Comparison of ENCODE assay signal across 29 mouse cellular contexts in the genomic region with DNA sequence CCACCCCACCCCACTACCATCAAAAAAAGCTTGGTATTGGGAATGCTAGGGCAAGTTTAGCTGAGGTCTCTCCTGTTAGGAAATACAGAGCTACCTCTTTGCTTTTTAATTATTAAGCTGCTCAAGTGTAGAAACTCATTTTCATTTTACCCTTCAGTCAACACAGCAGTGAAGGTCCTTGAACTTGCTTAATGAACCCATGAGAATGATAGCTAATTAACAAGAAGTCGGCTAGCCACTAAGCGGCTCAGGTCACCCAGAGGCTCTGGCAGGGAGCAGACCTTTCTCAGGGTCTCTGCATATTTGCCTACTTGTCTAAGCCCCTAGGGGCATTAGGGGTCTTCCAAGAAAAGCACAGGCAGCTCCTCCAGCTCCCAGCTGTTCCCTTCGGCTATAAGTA. TPM values are rescaled to one million over a fixed set of nuclear protein-coding genes. Genes with fewer than 3 reads are reported as not detected.
A peak's percentile ranks its signal among the peaks of the same experiment; 100 is the strongest.
DNase-seq lines count a peak whose midpoint lies in the region; ATAC-seq and TF ChIP-seq lines count a peak whose summit lies in the region.
"Had no signal": no experiment of that assay in that cellular context is flagged by ENCODE, and none has a peak within 500 bp of the region (broad histone marks: within the 10 kb centered on the region; RNA-seq: fewer than 3 reads in every experiment).

No protein-coding gene starts in this region.

- peak; percentile 72 for DNase-seq in heart, adult 11 months
- no peak for DNase-seq in heart, adult 18-20 months
- DNase-seq in kidney, adult 2 months, result peak; percentile 66
- DNase-seq in kidney, postnatal 0 days (ENCODE audit: low spot score), result peak; percentile 49
- peak; percentile 40 for DNase-seq in retina, postnatal 1 day
- no peak for DNase-seq in lung, postnatal 25 days (ENCODE audit: low spot score)
- DNase-seq in thymus, adult 2 months, result no peak
- DNase-seq: adrenal gland, postnatal 14 days; cerebellum, adult 11 months; cerebellum, adult 9-10 months; embryo, embryonic 11 days; forebrain, postnatal 0 days; heart, postnatal 14 days; liver, embryonic 13.5 days; lung, adult 18-20 months; right cerebral cortex, postnatal 14 days; thymus, postnatal 25 days had no signal

- 18% methylated on average over 3 of the region's 3 CpGs for WGBS in kidney, adult 2 months
- 19% methylated on average over 3 of the region's 3 CpGs for WGBS in kidney, postnatal 0 days
- 97% methylated on average over 3 of the region's 3 CpGs for WGBS in thymus, adult 2 months
- 53% methylated on average over 3 of the region's 3 CpGs for WGBS in forebrain, embryonic 12.5 days

- TF ChIP-seq POLR2A in kidney, adult 2 months (IDR thresholded peaks at IDR 0.05; ENCODE audit: low read depth, low read length), result no peak
- TF ChIP-seq POLR2A in thymus, adult 2 months (IDR thresholded peaks at IDR 0.05; ENCODE audit: control insufficient read depth, extremely low read depth, insufficient read depth, low read length, poor library complexity), result no peak

- no peaks in the 10 kb centered on the region for H3K9me3 ChIP-seq in kidney, postnatal 0 days (replicated peaks; ENCODE audit: low read length)
- no peaks in the 10 kb centered on the region for H3K9me3 ChIP-seq in forebrain, embryonic 12.5 days
- H3K9me3 ChIP-seq: embryonic facial prominence, embryonic 13.5 days; intestine, embryonic 15.5 days; limb, embryonic 13.5 days; liver, embryonic 13.5 days; neural tube, embryonic 12.5 days had no signal

- H3K4me2 ChIP-seq in kidney, postnatal 0 days (ENCODE audit: low read length), result no peak overlapping the region
- no peak overlapping the region for H3K4me2 ChIP-seq in forebrain, embryonic 12.5 days
- H3K4me2 ChIP-seq: embryonic facial prominence, embryonic 13.5 days; intestine, embryonic 15.5 days; limb, embryonic 13.5 days; liver, embryonic 13.5 days; neural tube, embryonic 12.5 days had no signal

- no peak for TF ChIP-seq CTCF in kidney, adult 2 months (conservative IDR thresholded peaks at IDR 0.05; ENCODE audit: insufficient read depth, insufficient read length, low read depth, low read length)
- TF ChIP-seq CTCF in kidney, postnatal 0 days (IDR thresholded peaks at IDR 0.05; ENCODE audit: low read depth), result no peak
- TF ChIP-seq CTCF in thymus, adult 2 months (IDR thresholded peaks at IDR 0.05; ENCODE audit: borderline replicate concordance, control insufficient read depth, extremely low read depth, insufficient read depth, low read length, poor library complexity), result no peak

- no peak overlapping the region for H3K27ac ChIP-seq in kidney, adult 2 months (ENCODE audit: insufficient read depth, low read depth, low read length)
- H3K27ac ChIP-seq in kidney, postnatal 0 days, result no peak overlapping the region
- H3K27ac ChIP-seq in thymus, adult 2 months (ENCODE audit: control insufficient read depth, insufficient read depth, low read length), result no peak overlapping the region
- no peak overlapping the region for H3K27ac ChIP-seq in forebrain, embryonic 12.5 days
- H3K27ac ChIP-seq: embryonic facial prominence, embryonic 13.5 days; hindbrain, embryonic 10.5 days; intestine, embryonic 15.5 days; left cerebral cortex, adult 2 months; limb, embryonic 13.5 days; liver, embryonic 13.5 days; neural tube, embryonic 12.5 days had no signal

- ATAC-seq in kidney, postnatal 0 days (replicated peaks; ENCODE audit: low FRiP score, low read depth), result 0 out of 2 replicates have a peak, but pooled peaks have one; percentile 43
- ATAC-seq in forebrain, embryonic 12.5 days (ENCODE audit: low FRiP score), result no peak
- ATAC-seq: forebrain, postnatal 0 days; hindbrain, embryonic 16.5 days; intestine, embryonic 15.5 days; lung, postnatal 0 days; Patski had no signal

- H3K4me1 ChIP-seq in kidney, adult 2 months (ENCODE audit: control insufficient read depth, insufficient read depth, low read length), result peaks cover 8% of the 10 kb centered on the region; the same call in 1 of the 2 replicates
- 0 out of 2 replicates have a peak, but pooled peaks cover 3% of the 10 kb centered on the region for H3K4me1 ChIP-seq in kidney, postnatal 0 days (replicated peaks; ENCODE audit: insufficient read depth, low read length)
- H3K4me1 ChIP-seq in thymus, adult 2 months (replicated peaks; ENCODE audit: control insufficient read depth, insufficient read depth, low read length), result no peaks in the 10 kb centered on the region
- H3K4me1 ChIP-seq in forebrain, embryonic 12.5 days, result no peaks in the 10 kb centered on the region
- H3K4me1 ChIP-seq: embryonic facial prominence, embryonic 13.5 days; hindbrain, embryonic 10.5 days; intestine, embryonic 15.5 days; limb, embryonic 13.5 days; liver, embryonic 13.5 days; neural tube, embryonic 12.5 days had no signal

- H3K36me3 ChIP-seq in kidney, adult 2 months (ENCODE audit: control insufficient read depth, insufficient read depth, low read length), result no peaks in the 10 kb centered on the region
- H3K36me3 ChIP-seq in kidney, postnatal 0 days (ENCODE audit: insufficient read depth, low read length), result no peaks in the 10 kb centered on the region
- no peaks in the 10 kb centered on the region for H3K36me3 ChIP-seq in thymus, adult 2 months (ENCODE audit: control insufficient read depth, insufficient read depth, low read length)
- no peaks in the 10 kb centered on the region for H3K36me3 ChIP-seq in forebrain, embryonic 12.5 days (replicated peaks)
- H3K36me3 ChIP-seq: embryonic facial prominence, embryonic 13.5 days; hindbrain, embryonic 10.5 days; intestine, embryonic 15.5 days; limb, embryonic 13.5 days; liver, embryonic 13.5 days; neural tube, embryonic 12.5 days had no signal

- H3K4me3 ChIP-seq in kidney, adult 2 months (ENCODE audit: insufficient read depth, low read depth, low read length), result no peak overlapping the region
- no peak overlapping the region for H3K4me3 ChIP-seq in kidney, postnatal 0 days (replicated peaks; ENCODE audit: low read depth, low read length)
- H3K4me3 ChIP-seq in thymus, adult 2 months (ENCODE audit: control insufficient read depth, insufficient read depth, low read length), result no peak overlapping the region
- no peak overlapping the region for H3K4me3 ChIP-seq in forebrain, embryonic 12.5 days (replicated peaks)
- H3K4me3 ChIP-seq: embryonic facial prominence, embryonic 13.5 days; erythroblast, embryonic 14.5 days; hindbrain, embryonic 10.5 days; intestine, embryonic 15.5 days; left cerebral cortex, adult 2 months; limb, embryonic 13.5 days; liver, embryonic 13.5 days; myocyte; neural tube, embryonic 12.5 days had no signal

- H3K27me3 ChIP-seq in kidney, adult 2 months (replicated peaks; ENCODE audit: control insufficient read depth, insufficient read depth, low read length), result no peaks in the 10 kb centered on the region; the same call in 1 of the 2 replicates
- no peaks in the 10 kb centered on the region for H3K27me3 ChIP-seq in kidney, postnatal 0 days (ENCODE audit: insufficient read depth, low read length)
- H3K27me3 ChIP-seq in thymus, adult 2 months (ENCODE audit: control insufficient read depth, insufficient read depth, low read length), result no peaks in the 10 kb centered on the region
- 0 out of 2 replicates have a peak, but pooled peaks cover 5% of the 10 kb centered on the region for H3K27me3 ChIP-seq in forebrain, embryonic 12.5 days
- H3K27me3 ChIP-seq: embryonic facial prominence, embryonic 13.5 days; intestine, embryonic 15.5 days; limb, embryonic 13.5 days; liver, embryonic 13.5 days; neural tube, embryonic 12.5 days; Patski had no signal

- H3K9ac ChIP-seq in kidney, postnatal 0 days (ENCODE audit: low read depth, low read length), result no peak overlapping the region
- H3K9ac ChIP-seq in forebrain, embryonic 12.5 days, result no peak overlapping the region
- H3K9ac ChIP-seq: embryonic facial prominence, embryonic 13.5 days; forebrain, postnatal 0 days; intestine, embryonic 15.5 days; limb, embryonic 13.5 days; liver, embryonic 13.5 days; neural tube, embryonic 12.5 days had no signal

RNA-seq across cellular contexts. Expression of a gene that starts 56.0 kb away (rescaled TPM):
- 1 to 10 TPM; 2.3 to 2.8 TPM for total RNA-seq in heart, adult 18-20 months (2021)
- 4.8 and 5.9 TPM in 2 replicates for polyA plus RNA-seq in kidney, adult 2 months (2012; rRNA removed)
- 8.7 and 8.8 TPM in 2 replicates for polyA plus RNA-seq in kidney, postnatal 0 days (2015; fragmentation: Nextera tagmentation; extraction: Ambion mirVana)
- polyA plus RNA-seq in thymus, adult 2 months (2012; rRNA removed), result 5.3 and 8.2 TPM in 2 replicates
- 4.7 and 5.1 TPM in 2 replicates for polyA plus RNA-seq in forebrain, embryonic 12.5 days (2016; fragmentation: Nextera tagmentation; extraction: Ambion mirVana)

Comparison
In these comparisons a context has a peak if more than half of its experiments do, and no peak if none do; other contexts are left out.
1. DNase-seq: peak in heart, adult 11 months (single experiment), kidney, adult 2 months (single experiment), kidney, postnatal 0 days (single experiment) and retina, postnatal 1 day (single experiment); none in heart, adult 18-20 months (0 of 2), lung, postnatal 25 days (single experiment) and thymus, adult 2 months (single experiment).